In genomic region chr5:65823601-65824133, GRCm38 (mm10) we compare ENCODE assay signal across 8 mouse cellular contexts. TPM values are rescaled to one million over a fixed set of nuclear protein-coding genes. Genes with fewer than 3 reads are reported as not detected.
A peak's percentile ranks its signal among the peaks of the same experiment; 100 is the strongest.
DNase-seq lines count a peak whose midpoint lies in the region; ATAC-seq lines count a peak whose summit lies in the region.

No protein-coding gene starts in this region.

- no peaks in the 10 kb centered on the region for H3K4me1 ChIP-seq in heart, embryonic 10.5 days
- H3K4me1 ChIP-seq in embryonic facial prominence, embryonic 11.5 days (ENCODE audit: control insufficient read depth, insufficient read depth, low read length), result no peaks in the 10 kb centered on the region

- no peak overlapping the region for H3K27ac ChIP-seq in heart, embryonic 10.5 days
- no peak overlapping the region for H3K27ac ChIP-seq in embryonic facial prominence, embryonic 11.5 days (replicated peaks; ENCODE audit: low read depth, low read length)

- ATAC-seq in embryonic facial prominence, embryonic 11.5 days (replicated peaks; ENCODE audit: insufficient number of reproducible peaks, low FRiP score, low TSS enrichment, low read depth), result no peak

- 74% methylated on average over 5 of the region's 5 CpGs for WGBS in heart, embryonic 10.5 days
- WGBS in embryonic facial prominence, embryonic 11.5 days, result 75% methylated on average over 5 of the region's 5 CpGs

- H3K27me3 ChIP-seq in heart, embryonic 10.5 days (ENCODE audit: insufficient read depth, poor library complexity, severe bottlenecking), result no peaks in the 10 kb centered on the region
- no peaks in the 10 kb centered on the region for H3K27me3 ChIP-seq in embryonic facial prominence, embryonic 11.5 days (ENCODE audit: control insufficient read depth, insufficient read depth, low read length)

- peaks cover 78% of the 10 kb centered on the region for H3K36me3 ChIP-seq in heart, embryonic 10.5 days
- no peaks in the 10 kb centered on the region; the same call in 1 of the 2 replicates for H3K36me3 ChIP-seq in embryonic facial prominence, embryonic 11.5 days (replicated peaks; ENCODE audit: control insufficient read depth, insufficient read depth, low read depth, low read length)

- H3K4me2 ChIP-seq in embryonic facial prominence, embryonic 11.5 days (ENCODE audit: low read depth, low read length), result no peak overlapping the region

- no peaks in the 10 kb centered on the region for H3K9me3 ChIP-seq in heart, embryonic 10.5 days
- no peaks in the 10 kb centered on the region for H3K9me3 ChIP-seq in embryonic facial prominence, embryonic 11.5 days (replicated peaks; ENCODE audit: control insufficient read depth, low read length)

- H3K4me3 ChIP-seq in heart, embryonic 10.5 days, result no peak overlapping the region
- no peak overlapping the region for H3K4me3 ChIP-seq in embryonic facial prominence, embryonic 11.5 days (ENCODE audit: low read depth, low read length)

- no peak overlapping the region for H3K9ac ChIP-seq in embryonic facial prominence, embryonic 11.5 days (replicated peaks; ENCODE audit: low read length)

- DNase-seq in heart, adult 8-10 months (ENCODE audit: low spot score), result peak; percentile 7
- DNase-seq in heart, embryonic 10.5 days (ENCODE audit: low spot score), result no peak
- DNase-seq in B cell, adult 2 months, result peak; percentile 74 to 78
- peak; percentile 50 for DNase-seq in NIH3T3 (ENCODE audit: low read depth)
- DNase-seq in embryonic facial prominence, embryonic 11.5 days (ENCODE audit: low spot score), result peak; percentile 41
- peak; percentile 11 for DNase-seq in layer of hippocampus, adult 9-10 months (ENCODE audit: low spot score)
- DNase-seq in retina, postnatal 7 days (ENCODE audit: low read depth, low spot score), result peak; percentile 11
- no peak for DNase-seq in cerebellum, adult 11 months

RNA-seq across cellular contexts. Expression of gene Rhoh, which starts 37.3 kb away (rescaled TPM):
- total RNA-seq in heart, adult 8-10 months (2022), result under 1 TPM; 0.28 to 0.47 (median 0.36) TPM
- polyA plus RNA-seq in heart, embryonic 10.5 days (2016; fragmentation: Nextera tagmentation; extraction: Ambion mirVana), result 0.55 and 0.73 TPM in 2 replicates
- polyA plus RNA-seq in embryonic facial prominence, embryonic 11.5 days (2014; fragmentation: Nextera tagmentation; extraction: Ambion mirVana), result 0.15 and 0.25 TPM in 2 replicates

Comparison
In these comparisons a context has a peak if more than half of its experiments do, and no peak if none do; other contexts are left out.
1. DNase-seq: peak in heart, adult 8-10 months (single experiment), B cell, adult 2 months (2 of 2), NIH3T3 (single experiment), embryonic facial prominence, embryonic 11.5 days (single experiment), layer of hippocampus, adult 9-10 months (single experiment) and retina, postnatal 7 days (single experiment); none in heart, embryonic 10.5 days (single experiment) and cerebellum, adult 11 months (single experiment).